Mouse (Mus musculus): ENCODE measurements around the gene E2f4.

DNA sequence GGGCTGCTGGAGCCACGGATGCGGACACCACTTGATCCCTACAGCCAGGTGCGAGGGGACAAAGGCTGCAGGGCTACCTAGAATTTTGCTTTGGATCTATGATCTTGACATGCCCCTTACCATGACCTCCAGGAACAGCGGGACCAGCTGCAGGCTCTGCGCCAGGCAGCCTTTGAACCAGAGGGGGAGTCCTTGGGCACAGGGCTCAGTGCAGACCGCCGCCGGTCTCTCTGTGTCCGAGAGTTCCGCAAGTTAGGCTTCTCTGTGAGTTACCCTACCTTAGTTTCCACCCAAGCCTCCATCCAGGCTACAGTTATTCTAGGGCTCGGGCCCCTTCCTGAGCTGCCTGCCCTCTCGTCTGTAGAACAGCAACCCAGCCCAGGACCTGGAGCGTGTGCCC is 10.2 kb downstream of the E2f4 start:
- TF ChIP-seq E2F4 (IDR thresholded peaks at IDR 0.05; ENCODE audit: insufficient replicate concordance, low read depth, low read length) (no peak), POLR2A (IDR thresholded peaks at IDR 0.05; ENCODE audit: low read depth, low read length) (no peak), CTCF (conservative IDR thresholded peaks at IDR 0.05 in 1 of 2, IDR thresholded peaks at IDR 0.05 in 1 of 2; ENCODE audit: low read depth in 2 of 2, low read length in 2 of 2) (no peak), USF1 (IDR thresholded peaks at IDR 0.05; ENCODE audit: low read depth, low read length) (no peak), TBP (conservative IDR thresholded peaks at IDR 0.05; ENCODE audit: low read depth, low read length) (no peak), MYC (IDR thresholded peaks at IDR 0.05; ENCODE audit: low read depth, low read length) (no peak), ZMIZ1 (IDR thresholded peaks at IDR 0.05; ENCODE audit: low read depth, low read length) (no peak), EP300 (IDR thresholded peaks at IDR 0.05; ENCODE audit: low read length) (no peak), CHD2 (IDR thresholded peaks at IDR 0.05; ENCODE audit: low read length) (no peak)

Measured in CH12.LX (cell line).